In genomic region chr2:144550529-144550928, GRCm38 (mm10) we compare ENCODE assay signal across 7 mouse cellular contexts. TPM values are rescaled to one million over a fixed set of nuclear protein-coding genes. Genes with fewer than 3 reads are reported as not detected.
DNase-seq lines count a peak whose midpoint lies in the region; ATAC-seq lines count a peak whose summit lies in the region.

Rbbp9 (minus strand) TSS chr2:144550869.

- no peaks in the 10 kb centered on the region for H3K9me3 ChIP-seq in embryonic facial prominence, embryonic 10.5 days
- no peaks in the 10 kb centered on the region for H3K9me3 ChIP-seq in intestine, embryonic 16.5 days (ENCODE audit: control insufficient read depth, low read length)

- peak within 1 kb of the TSS; percentile 95 for H3K27ac ChIP-seq in embryonic facial prominence, embryonic 10.5 days (replicated peaks)
- H3K27ac ChIP-seq in intestine, embryonic 16.5 days (ENCODE audit: low read length) = peak within 1 kb of the TSS; percentile 70

- no peaks in the 10 kb centered on the region for H3K27me3 ChIP-seq in embryonic facial prominence, embryonic 10.5 days (replicated peaks; ENCODE audit: low read depth, poor library complexity, severe bottlenecking)
- H3K27me3 ChIP-seq in intestine, embryonic 16.5 days (replicated peaks; ENCODE audit: control insufficient read depth, insufficient read depth, low read length) = no peaks in the 10 kb centered on the region

- H3K9ac ChIP-seq in intestine, embryonic 16.5 days (ENCODE audit: low read depth, low read length) = peak within 1 kb of the TSS; percentile 82

- intact Hi-C loops in left cerebral cortex, postnatal 14 days (cut with DNase I) = no loop called here

- under 1% methylated on average over 17 of the region's 17 CpGs for WGBS in embryonic facial prominence, embryonic 10.5 days
- WGBS in intestine, embryonic 16.5 days = 1% methylated on average over 17 of the region's 17 CpGs

- peak within 1 kb of the TSS; percentile 51 for H3K4me2 ChIP-seq in intestine, embryonic 16.5 days (ENCODE audit: low read depth, low read length)

- peak; percentile 86 for ATAC-seq in granulocyte monocyte progenitor cell, adult 5-6 weeks (replicated peaks; ENCODE audit: poor library complexity, severe bottlenecking)
- ATAC-seq in intestine, embryonic 16.5 days = peak; percentile 90
- peak; percentile 82 for ATAC-seq in megakaryocyte progenitor cell, adult 5-6 weeks (replicated peaks; ENCODE audit: poor library complexity)

- peak within 1 kb of the TSS; percentile 76 for H3K4me3 ChIP-seq in embryonic facial prominence, embryonic 10.5 days
- H3K4me3 ChIP-seq in intestine, embryonic 16.5 days (ENCODE audit: low read length) = peak within 1 kb of the TSS; percentile 83

- peaks cover 31% of the 10 kb centered on the region for H3K36me3 ChIP-seq in embryonic facial prominence, embryonic 10.5 days (replicated peaks)
- H3K36me3 ChIP-seq in intestine, embryonic 16.5 days (ENCODE audit: control insufficient read depth, insufficient read depth, low read length) = peaks cover 3% of the 10 kb centered on the region; the same call in 1 of the 2 replicates

- H3K4me1 ChIP-seq in embryonic facial prominence, embryonic 10.5 days = peaks cover 16% of the 10 kb centered on the region; the same call in 1 of the 2 replicates
- H3K4me1 ChIP-seq in intestine, embryonic 16.5 days (ENCODE audit: control insufficient read depth, insufficient read depth, low read length) = no peaks in the 10 kb centered on the region; the same call in none of the 2 replicates

- DNase-seq in adrenal gland, postnatal 25 days = peak; percentile 57
- peak; percentile 85 for DNase-seq in embryonic facial prominence, embryonic 10.5 days (ENCODE audit: low spot score)
- DNase-seq in left cerebral cortex, postnatal 14 days (ENCODE audit: low spot score in 2 of 2) = peak; percentile 66 to 74
- DNase-seq in right cerebral cortex, postnatal 14 days = peak; percentile 55

RNA-seq across cellular contexts. Expression of gene Rbbp9, which starts in this region (rescaled TPM):
- 26.8 and 32.5 TPM in 2 replicates for total RNA-seq in adrenal gland, postnatal 25 days (2021)
- 58.9 and 65.5 TPM in 2 replicates for polyA plus RNA-seq in embryonic facial prominence, embryonic 10.5 days (2016; fragmentation: Nextera tagmentation; extraction: Ambion mirVana)
- total RNA-seq in granulocyte monocyte progenitor cell, adult 5-6 weeks (2014; fragmentation: Nextera tagmentation) = 11.5 and 19.1 TPM in 2 replicates
- 9.6 and 9.7 TPM in 2 replicates for total RNA-seq in granulocyte monocyte progenitor cell, adult 5-6 weeks (2017)
- 40.0 and 42.7 TPM in 2 replicates for polyA plus RNA-seq in intestine, embryonic 16.5 days (2015; fragmentation: Nextera tagmentation; extraction: Ambion mirVana)
- 10 to 100 TPM; 25.3 to 25.5 TPM for total RNA-seq in left cerebral cortex, postnatal 14 days (2021)
- 12.9 and 17.9 TPM in 2 replicates for total RNA-seq in megakaryocyte progenitor cell, adult 5-6 weeks (2015)
- total RNA-seq in megakaryocyte progenitor cell, adult 5-6 weeks (2017) = 8.7 and 13.1 TPM in 2 replicates

Comparison
In these comparisons a context has a peak if more than half of its experiments do, and no peak if none do; other contexts are left out.
1. Peak in every context shown above with its lines: DNase-seq, ATAC-seq, H3K4me3 ChIP-seq and H3K27ac ChIP-seq.